Mouse (Mus musculus): ENCODE measurements around the gene Mesp2.

The Mesp2 gene

DNA sequence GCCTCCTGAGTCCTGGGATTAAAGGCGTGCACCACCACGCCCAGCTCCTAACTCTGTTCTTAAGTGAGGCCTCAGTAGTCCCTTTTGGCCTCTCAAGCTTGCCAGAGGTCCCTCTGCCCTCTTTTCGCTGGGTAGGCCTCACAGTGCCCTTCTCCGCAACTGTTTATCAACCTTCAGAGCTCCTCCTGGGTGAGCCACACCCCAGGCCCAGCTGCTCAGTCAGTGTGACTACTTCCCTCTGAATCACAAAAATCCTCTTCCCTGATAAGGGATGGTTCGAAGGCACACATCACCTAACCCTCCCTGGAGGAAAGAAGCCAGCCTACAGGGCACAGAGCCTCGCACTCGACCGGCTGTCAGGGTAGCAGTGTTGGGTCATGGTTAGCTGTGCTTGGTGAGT, 51.3 kb downstream of the Mesp2 start:
- no peak for DNase-seq (ENCODE audit: low read depth, low spot score)

Measured in A20 (cell line).